Mouse (Mus musculus) testis, postnatal 10 days (tissue): ENCODE measurements around the gene Cav1.
A peak's percentile ranks its signal among the peaks of the same experiment; 100 is the strongest.

Source experiments
- DNase-seq: peaks from one replicate; pipeline ENCODE4 v3.0.0; 2021; ENCODE audit warnings: low spot score

The Cav1 gene

DNA sequence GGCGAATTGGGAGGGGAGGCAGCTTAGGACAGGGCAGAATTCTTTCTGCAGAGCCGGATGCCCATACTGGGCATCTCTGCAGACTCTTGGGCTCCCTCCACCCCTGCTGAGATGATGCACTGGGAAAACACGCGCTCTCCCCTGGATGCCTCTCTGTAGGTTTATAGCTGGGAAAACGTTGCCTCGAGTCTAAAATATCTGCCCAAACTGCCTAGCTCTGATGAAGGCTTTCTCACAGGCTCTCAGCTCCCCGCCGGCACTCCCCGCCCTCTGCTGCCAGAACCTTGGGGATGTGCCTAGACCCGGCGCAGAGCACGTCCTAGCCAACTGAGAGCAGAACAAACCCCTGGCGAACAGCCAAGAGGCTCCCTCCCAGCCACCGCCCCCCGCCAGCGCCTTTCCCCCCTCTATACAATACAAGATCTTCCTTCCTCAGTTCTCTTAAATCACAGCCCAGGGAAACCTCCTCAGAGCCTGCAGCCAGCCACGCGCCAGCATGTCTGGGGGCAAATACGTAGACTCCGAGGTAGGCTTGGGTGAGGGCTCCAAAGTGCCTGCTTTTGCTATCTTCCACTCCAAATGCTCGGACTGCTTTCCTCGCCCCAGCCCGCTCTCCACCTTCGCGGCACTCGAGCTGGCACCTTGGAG lies at the start of gene Cav1:
Gene Cav1, plus strand, starts transcription at position 382 of the 648 bp plus-strand sequence.
- DNase-seq: peak; percentile 84

DNA sequence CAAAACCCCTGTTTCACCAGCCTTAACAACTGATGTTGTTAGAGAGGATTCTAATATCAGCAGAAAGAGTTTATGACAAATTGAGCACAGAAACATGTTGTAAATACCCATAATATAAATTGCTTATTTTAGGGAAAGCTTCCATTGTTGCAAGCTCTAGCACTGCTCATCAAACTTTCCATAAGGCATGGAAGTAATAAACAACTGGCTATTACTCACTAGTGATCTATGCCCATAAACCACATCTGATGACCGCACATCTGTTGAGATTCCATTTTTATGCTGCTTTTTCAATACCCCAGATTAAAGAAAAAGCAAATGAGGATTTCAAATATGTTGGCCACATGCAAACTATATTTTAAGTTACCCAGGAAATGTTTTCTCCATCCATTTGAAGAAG lies 48.0 kb upstream of the Cav1 start:
- DNase-seq: no peak

DNA sequence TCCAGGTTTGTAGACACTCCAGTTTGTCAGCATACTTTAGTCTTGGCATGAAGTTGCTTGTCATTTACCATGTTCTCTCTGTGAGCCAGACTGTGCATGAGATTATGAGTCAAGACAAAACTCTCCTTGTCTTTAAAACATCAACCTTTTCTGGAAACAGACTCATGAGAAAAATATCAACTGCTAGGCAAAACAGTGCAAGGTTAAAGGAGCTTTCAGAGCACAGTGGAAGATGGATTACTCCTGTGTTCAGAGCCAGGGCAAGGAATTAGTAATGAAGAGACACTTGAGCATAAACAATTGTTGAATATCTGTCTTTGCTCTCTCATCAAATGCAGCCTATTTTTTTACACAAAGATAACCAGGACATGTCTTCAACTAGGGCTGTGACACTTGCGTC lies 47.2 kb upstream of the Cav1 start:
- DNase-seq: no peak

DNA sequence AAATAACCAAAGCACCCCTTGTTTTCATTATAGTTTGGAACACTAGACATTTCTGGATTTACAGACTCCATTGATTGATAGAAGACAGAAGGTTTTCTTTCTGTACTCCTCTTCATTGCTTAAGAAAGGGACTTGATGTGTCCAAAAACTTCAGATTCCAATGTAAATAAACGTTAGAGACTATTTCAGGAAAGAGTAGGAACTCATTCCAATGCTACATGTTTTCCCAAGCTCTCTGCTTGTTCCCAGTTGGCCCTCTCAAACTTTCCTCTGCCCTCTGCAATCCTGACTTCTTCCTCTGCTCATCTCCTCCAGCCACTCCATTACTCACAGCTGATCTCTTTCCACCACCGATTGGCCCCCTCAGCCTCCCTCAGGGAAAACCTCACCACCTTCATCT lies 43.3 kb upstream of the Cav1 start:
- no peak for DNase-seq

DNA sequence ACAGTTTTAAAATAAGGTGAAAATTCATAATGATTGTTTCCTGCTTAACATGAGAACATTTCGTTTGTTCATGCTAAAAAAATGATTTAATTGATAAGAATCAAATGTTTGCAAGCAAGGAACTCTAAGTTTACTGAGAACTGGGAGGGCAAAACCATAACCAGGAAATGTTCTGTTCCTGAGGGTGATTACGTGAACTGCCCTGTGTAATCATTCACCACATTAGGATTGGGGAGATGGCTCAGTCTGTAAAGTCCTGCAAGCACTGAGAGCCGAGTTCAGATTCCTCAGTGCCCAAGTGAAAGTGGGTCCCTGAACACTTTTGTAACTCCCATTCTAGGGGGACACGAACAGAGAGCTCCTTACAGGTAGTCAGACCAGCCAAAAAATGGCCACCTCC lies 41.1 kb upstream of the Cav1 start:
- DNase-seq: no peak

DNA sequence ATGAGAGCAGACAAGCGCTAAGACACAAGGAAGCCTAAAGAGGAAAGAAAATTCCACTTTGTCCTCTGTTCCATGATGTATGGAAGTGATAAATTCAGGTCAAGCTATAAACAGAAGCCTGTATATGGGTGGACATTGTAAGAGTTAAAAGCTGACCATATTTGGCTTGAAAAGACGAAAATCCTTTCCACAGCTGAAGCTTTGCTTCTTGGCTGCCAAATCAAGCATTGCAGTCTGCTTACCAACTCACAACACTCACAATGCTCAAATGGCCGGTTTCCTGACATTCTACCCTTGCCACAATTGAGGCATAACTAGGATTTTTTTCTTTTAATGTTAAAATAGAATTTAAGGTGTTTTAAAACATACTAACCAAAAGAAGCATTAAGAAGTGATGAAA lies 39.7 kb upstream of the Cav1 start:
- DNase-seq: no peak

DNA sequence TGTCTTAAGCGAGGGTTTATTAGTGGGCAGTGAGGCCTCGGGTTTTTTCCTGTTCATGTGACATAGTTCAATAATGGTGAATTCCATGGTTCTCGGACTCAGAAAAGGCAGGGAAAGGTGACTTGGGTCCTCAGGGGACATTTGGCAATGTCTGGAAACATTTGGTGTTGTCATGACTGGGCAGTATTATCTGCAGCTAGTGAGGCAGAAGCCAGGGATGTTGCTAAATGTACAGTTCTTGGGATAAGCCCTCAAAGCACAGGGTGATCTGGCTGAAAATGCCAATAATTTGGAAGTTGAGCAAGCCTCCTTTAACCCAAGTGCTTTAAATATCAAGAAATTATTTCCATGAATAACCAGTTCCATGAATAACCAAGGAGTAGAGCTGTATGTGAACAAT lies 27.8 kb upstream of the Cav1 start:
- DNase-seq: no peak

GRCm38 (mm10) chr6:17280939-17281756 lies 25.0 kb upstream of the Cav1 start, which contains the start of gene Cav2:
Gene Cav2, plus strand, starts transcription at chr6:17281185.
- DNase-seq: peak; percentile 79

GRCm38 (mm10) chr6:17281757-17282092 lies 24.4 kb upstream of the Cav1 start:
- no peak for DNase-seq

GRCm38 (mm10) chr6:17282159-17282558 lies 24.0 kb upstream of the Cav1 start:
- DNase-seq: no peak

DNA sequence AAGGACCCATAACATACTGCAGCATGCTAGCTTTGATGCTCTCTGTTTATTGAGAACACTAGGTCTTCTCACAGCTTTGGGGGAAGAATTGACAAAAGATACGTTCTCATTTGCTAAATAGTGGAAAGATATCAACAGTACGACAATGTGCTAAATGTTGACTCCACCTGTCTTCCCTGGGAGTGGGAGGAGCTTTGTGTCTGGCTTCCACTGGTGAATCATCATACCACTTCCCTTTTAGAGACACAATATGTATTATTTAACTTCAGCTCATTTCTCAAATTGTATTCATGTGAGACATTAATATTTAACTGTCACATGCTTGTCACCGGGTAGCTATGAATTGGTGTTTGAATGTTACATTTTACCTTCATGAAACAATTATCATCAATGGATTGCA lies 22.3 kb upstream of the Cav1 start:
- DNase-seq: no peak

- DNase-seq: no peak
Measured at GRCm38 (mm10) chr6:17286381-17286780, 19.8 kb upstream of the Cav1 start.

DNA sequence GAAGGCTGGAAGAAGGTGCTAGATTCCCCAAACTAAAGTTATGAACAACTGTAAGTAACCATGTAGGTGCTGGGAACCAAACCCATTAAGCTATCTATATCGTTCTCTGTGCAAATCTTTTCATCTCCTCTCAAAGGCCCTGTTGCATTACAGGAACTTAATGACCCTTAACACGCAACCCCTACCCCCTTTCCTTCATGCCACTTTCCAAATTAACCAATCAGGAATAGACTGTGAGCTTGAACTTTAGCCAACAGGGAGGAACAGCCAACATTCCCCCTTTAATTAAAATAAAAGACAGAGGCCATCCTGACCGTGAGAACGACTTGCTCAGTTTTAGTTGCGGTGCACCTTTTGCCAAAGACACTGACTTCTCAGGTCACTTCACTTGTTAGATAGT lies 11.0 kb upstream of the Cav1 start:
- no peak for DNase-seq

DNA sequence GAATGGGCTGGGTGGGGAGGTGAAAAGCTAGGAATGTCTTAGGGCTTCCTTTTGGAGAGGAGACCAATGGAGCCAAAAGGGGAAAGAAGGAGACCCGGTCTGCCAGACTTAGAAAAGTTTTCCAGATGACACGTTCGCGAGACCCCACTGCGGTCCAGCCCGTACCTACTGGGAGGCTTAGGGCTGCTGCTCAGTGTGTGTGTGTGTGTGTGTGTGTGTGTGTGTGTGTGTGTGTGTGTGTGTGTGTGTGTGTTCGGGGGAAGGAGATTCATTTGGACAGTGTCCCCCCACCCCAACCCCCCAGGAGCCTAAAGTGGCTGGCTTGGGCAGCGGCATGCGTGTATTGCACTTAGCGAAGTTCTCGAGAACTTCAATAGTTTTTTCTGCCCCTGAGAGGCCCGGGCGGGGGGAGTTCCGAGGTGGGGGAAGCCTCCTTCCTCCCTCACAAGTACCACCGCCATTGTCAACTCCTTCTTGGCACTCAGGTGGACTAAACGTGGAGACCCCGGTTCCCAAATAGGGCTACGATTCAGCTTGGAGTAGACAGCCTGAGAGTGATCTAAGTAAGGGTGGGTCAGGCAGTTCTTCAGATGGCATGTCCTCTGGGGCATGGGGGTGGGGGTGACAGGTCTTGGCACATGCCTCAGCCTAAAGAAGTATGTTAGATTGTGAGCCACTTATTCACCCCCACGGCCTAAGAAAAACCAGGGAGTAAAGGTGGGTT lies 629 bp downstream of the Cav1 start:
- peak; percentile 54 for DNase-seq

DNA sequence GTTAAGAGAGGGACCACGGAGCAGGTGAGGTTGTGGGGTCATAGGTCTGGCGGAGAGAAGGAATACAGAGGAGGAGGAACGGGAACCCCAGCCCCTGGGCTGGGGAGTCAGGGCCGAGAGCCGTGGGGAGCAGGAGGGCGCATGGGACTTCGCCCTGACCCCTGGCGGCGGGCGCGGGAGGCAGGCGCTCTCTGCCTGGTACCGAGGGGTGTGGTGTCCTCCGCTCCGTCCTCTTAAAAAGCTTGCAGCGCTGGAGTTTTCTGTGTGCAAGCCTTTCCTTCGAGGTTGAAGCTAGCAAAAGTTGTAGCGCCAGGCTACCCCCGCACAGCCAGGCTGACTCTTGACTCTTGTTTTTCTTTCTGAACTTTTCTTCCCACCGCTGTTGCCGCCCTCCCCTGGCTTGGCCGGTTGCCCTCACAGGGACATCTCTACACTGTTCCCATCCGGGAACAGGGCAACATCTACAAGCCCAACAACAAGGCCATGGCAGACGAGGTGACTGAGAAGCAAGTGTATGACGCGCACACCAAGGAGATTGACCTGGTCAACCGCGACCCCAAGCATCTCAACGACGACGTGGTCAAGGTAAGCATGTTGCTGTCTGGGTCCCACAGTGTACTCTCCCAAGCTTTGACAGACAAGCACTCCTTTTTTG lies 1.5 kb downstream of the Cav1 start:
- DNase-seq: peak; percentile 85

- DNase-seq: no peak
Measured at GRCm38 (mm10) chr6:17308661-17309060, 2.5 kb downstream of the Cav1 start.

DNA sequence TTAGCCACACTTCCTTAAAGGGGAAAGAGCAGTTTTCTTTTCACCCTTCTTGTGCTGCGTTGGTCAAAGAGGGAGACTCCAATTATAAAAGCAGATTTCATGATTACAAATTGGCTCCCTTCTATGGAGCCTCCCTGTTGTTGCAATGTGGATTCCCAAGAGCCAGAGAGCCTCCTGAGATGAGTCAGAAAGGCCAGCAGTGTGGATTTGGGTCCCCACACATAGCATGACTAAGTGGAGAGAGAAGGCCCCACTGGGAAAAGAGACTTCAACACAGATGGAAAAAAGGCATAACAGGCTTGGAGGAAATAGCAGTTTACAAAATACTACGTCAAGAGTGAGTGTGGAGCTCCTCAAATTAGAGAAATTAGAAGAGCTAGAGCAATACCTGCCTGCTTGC lies 3.1 kb downstream of the Cav1 start:
- DNase-seq: no peak

- DNase-seq: no peak
Measured at GRCm38 (mm10) chr6:17314241-17314640, 8.1 kb downstream of the Cav1 start.

- no peak for DNase-seq
Measured at GRCm38 (mm10) chr6:17314659-17315616, 8.8 kb downstream of the Cav1 start.

DNA sequence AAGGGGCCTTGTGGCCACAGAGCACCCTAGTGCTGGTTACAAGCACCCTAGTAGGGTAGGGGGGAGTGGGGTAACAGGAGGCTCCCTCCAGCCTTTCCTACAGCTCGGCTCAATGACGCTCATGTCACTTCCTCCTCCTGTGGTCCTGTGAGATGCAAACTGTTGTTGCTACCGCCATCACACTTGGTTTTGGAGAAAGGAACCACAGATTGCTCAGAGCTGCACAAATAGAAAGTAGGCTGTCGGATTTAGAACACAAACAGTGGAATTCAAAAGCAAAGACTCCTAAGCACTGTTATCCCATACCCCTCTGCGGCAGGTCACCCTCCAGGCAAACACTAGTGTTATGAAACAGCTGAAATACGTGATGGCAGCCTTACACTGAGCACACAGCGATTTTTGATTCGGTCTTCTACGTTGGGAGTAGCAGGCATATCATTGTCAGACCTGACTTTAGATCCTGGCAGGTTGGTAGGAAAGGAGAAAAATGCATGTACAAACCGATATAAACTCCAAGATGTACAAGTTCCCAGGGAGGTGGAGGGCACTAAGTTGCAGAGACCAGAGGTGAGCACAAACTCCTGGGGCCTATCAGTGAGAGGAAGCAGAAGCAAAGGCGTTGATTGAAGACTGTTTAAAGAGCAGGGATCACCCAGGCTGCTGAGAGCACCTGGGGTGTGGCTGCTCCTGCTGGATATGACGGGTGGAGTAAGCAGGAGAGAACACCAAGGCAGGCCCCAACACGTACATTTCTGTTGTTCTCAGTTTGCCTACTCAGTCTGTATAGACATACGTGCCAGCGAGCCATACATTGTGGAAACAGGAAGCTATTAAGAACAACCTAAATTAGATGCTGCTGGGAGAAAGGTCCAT lies 10.4 kb downstream of the Cav1 start:
- no peak for DNase-seq

GRCm38 (mm10) chr6:17317167-17317524 lies 11.0 kb downstream of the Cav1 start:
- DNase-seq: no peak
